Mouse (Mus musculus): ENCODE data around the gene Plcb3.

Plcb3 gene

GRCm38 (mm10) chr19:6970460-6971085, 5.7 kb downstream of the Plcb3 start:
- no peak for DNase-seq (ENCODE audit: low spot score in 2 of 2)

- peak; percentile 54 to 68 for DNase-seq (ENCODE audit: low spot score in 2 of 2)
These were observed 6.4 kb downstream of the Plcb3 start for GRCm38 (mm10) chr19:6969665-6970381.

GRCm38 (mm10) chr19:6969291-6969664, 7.0 kb downstream of the Plcb3 start:
- DNase-seq (ENCODE audit: low spot score in 2 of 2): no peak

GRCm38 (mm10) chr19:6968491-6969271, 7.6 kb downstream of the Plcb3 start:
- no peak for DNase-seq (ENCODE audit: low spot score in 2 of 2)

GRCm38 (mm10) chr19:6956461-6956860, 19.8 kb downstream of the Plcb3 start:
- no peak for DNase-seq (ENCODE audit: low spot score in 2 of 2)

- no peak for DNase-seq (ENCODE audit: low spot score in 2 of 2)
These were observed 20.8 kb downstream of the Plcb3 start for GRCm38 (mm10) chr19:6955424-6955823.

GRCm38 (mm10) chr19:6954046-6954445, 22.2 kb downstream of the Plcb3 start:
- peak in 1 of 2 experiments; percentile 38 for DNase-seq (ENCODE audit: low spot score in 2 of 2)

- DNase-seq (ENCODE audit: low spot score in 2 of 2): no peak
These were observed 23.6 kb downstream of the Plcb3 start for GRCm38 (mm10) chr19:6952712-6953037.

GRCm38 (mm10) chr19:6951994-6952711, 24.1 kb downstream of the Plcb3 start:
- peak in 1 of 2 experiments; percentile 47 for DNase-seq (ENCODE audit: low spot score in 2 of 2)

- peak; percentile 57 to 70 for DNase-seq (ENCODE audit: low spot score in 2 of 2)
These were observed 24.8 kb downstream of the Plcb3 start for GRCm38 (mm10) chr19:6951381-6951968.

GRCm38 (mm10) chr19:6950613-6951153, 25.6 kb downstream of the Plcb3 start:
- DNase-seq (ENCODE audit: low spot score in 2 of 2): no peak

GRCm38 (mm10) chr19:6949951-6950350, 26.3 kb downstream of the Plcb3 start:
- no peak for DNase-seq (ENCODE audit: low spot score in 2 of 2)

- no peak for DNase-seq (ENCODE audit: low spot score in 2 of 2)
These were observed 26.7 kb downstream of the Plcb3 start for GRCm38 (mm10) chr19:6949532-6949931.

- DNase-seq (ENCODE audit: low spot score in 2 of 2): no peak
These were observed 28.1 kb downstream of the Plcb3 start for GRCm38 (mm10) chr19:6948186-6948585.

GRCm38 (mm10) chr19:6947742-6948141, 28.5 kb downstream of the Plcb3 start:
- DNase-seq (ENCODE audit: low spot score in 2 of 2): no peak

- no peak for DNase-seq (ENCODE audit: low spot score in 2 of 2)
These were observed 32.6 kb downstream of the Plcb3 start for GRCm38 (mm10) chr19:6943709-6944108.

- no peak for DNase-seq (ENCODE audit: low spot score in 2 of 2)
These were observed 33.5 kb downstream of the Plcb3 start for GRCm38 (mm10) chr19:6942764-6943163.

- peak; percentile 85 to 89 for DNase-seq (ENCODE audit: low spot score in 2 of 2)
These were observed 34.0 kb downstream of the Plcb3 start, which contains the start of gene Gpr137 for GRCm38 (mm10) chr19:6942249-6942691. Gene Gpr137, minus strand, starts transcription at chr19:6942480.

GRCm38 (mm10) chr19:6941372-6942248, 34.7 kb downstream of the Plcb3 start, which contains the start of gene Bad:
Gene Bad, plus strand, starts transcription at chr19:6941861.
- DNase-seq (ENCODE audit: low spot score in 2 of 2): peak; percentile 92 to 95

All from spleen, postnatal 14 days (tissue).